Mouse (Mus musculus) thymus, adult 2 months (tissue): ENCODE measurements at regions not wholly inside any gene's neighbourhood (a gene's known extent, or its start where the extent isn't known, plus 50 kb on each side); places are given as distances from the start of the nearest gene placed in this dataset.

Experiments used
- DNase-seq: peaks from one replicate; pipeline ENCODE4 v3.0.0; 2021
- H3K27ac ChIP-seq: fragments of 200-500 bp; 2 replicates; pipeline ENCODE4 v1.5.1; 2012; ENCODE audit warnings: low read length, control low read depth; ENCODE audit not compliant: control insufficient read depth, insufficient read depth
- H3K27me3 ChIP-seq: fragments of 200-500 bp; 2 replicates; pipeline ENCODE4 v1.6.1; 2012; ENCODE audit warnings: mild to moderate bottlenecking, low read length, moderate library complexity, mixed read lengths; ENCODE audit not compliant: control insufficient read depth, insufficient read depth
- H3K36me3 ChIP-seq: fragments of 200-500 bp; 2 replicates; pipeline ENCODE4 v1.6.1; 2012; ENCODE audit warnings: mild to moderate bottlenecking, low read length, moderate library complexity; ENCODE audit not compliant: control insufficient read depth, insufficient read depth
- H3K4me1 ChIP-seq: fragments of 200-500 bp; replicated peaks from 2 replicates; pipeline ENCODE4 v1.6.1; 2012; ENCODE audit warnings: low read length; ENCODE audit not compliant: control insufficient read depth, insufficient read depth
- H3K4me3 ChIP-seq: fragments of 200-500 bp; 2 replicates; pipeline ENCODE4 v1.5.1; 2012; ENCODE audit warnings: mild to moderate bottlenecking, low read length, control low read depth, moderate library complexity; ENCODE audit not compliant: control insufficient read depth, insufficient read depth
- CTCF ChIP-seq: fragments of 200-500 bp; IDR thresholded peaks from 2 replicates; pipeline ENCODE4 v1.5.1; 2012; ENCODE audit warnings: mild to moderate bottlenecking, control low read depth, low read length, moderate library complexity, borderline replicate concordance; ENCODE audit not compliant: control insufficient read depth, poor library complexity, insufficient read depth; ENCODE audit errors: extremely low read depth
- POLR2A ChIP-seq: fragments of 200-500 bp; IDR thresholded peaks from 2 replicates; pipeline ENCODE4 v1.6.1; 2012; ENCODE audit warnings: mild to moderate bottlenecking, low read length, control low read depth, moderate library complexity; ENCODE audit not compliant: control insufficient read depth, poor library complexity, insufficient read depth; ENCODE audit errors: extremely low read depth
- WGBS: fragments of 180-500 bp; shearing (Covaris S2); methylation state at CpG from one replicate; pipeline ENCODE4 v1.1.7; 2018; 5-methylcytosine and 5-hydroxymethylcytosine counted together

GRCm38 (mm10) chr3:21639576-21639975 is 436.9 kb upstream of the Tbl1xr1 start:
- Histone ChIP-seq H3K4me1 (peaks cover 9% of the 10 kb centered on the region), H3K27me3 (no peaks in the 10 kb centered on the region), H3K27ac (peak overlapping the region; percentile 47; the same call in 1 of the 2 replicates), H3K4me3 (no peak overlapping the region), H3K36me3 (no peaks in the 10 kb centered on the region)
- TF ChIP-seq POLR2A (no peak), CTCF (no peak)
- 4% methylated on average over 5 of the region's 5 CpGs for WGBS
- DNase-seq, result peak; percentile 26

GRCm38 (mm10) chr3:21644086-21644485 is 432.4 kb upstream of the Tbl1xr1 start:
- 52% methylated on average over 2 of the region's 2 CpGs for WGBS
- DNase-seq, result no peak
- Histone ChIP-seq H3K4me3 (no peak overlapping the region), H3K27ac (no peak overlapping the region), H3K4me1 (peaks cover 5% of the 10 kb centered on the region), H3K27me3 (no peaks in the 10 kb centered on the region), H3K36me3 (no peaks in the 10 kb centered on the region)
- no peak for TF ChIP-seq POLR2A
- TF ChIP-seq CTCF, result no peak

- DNase-seq, result no peak
- WGBS, result 79% methylated on average over 1 of the region's 1 CpGs
- H3K4me1 ChIP-seq, result no peaks in the 10 kb centered on the region
- TF ChIP-seq POLR2A (no peak), CTCF (no peak)
- H3K27ac ChIP-seq, result no peak overlapping the region
- H3K27me3 ChIP-seq, result no peaks in the 10 kb centered on the region
- no peak overlapping the region for H3K4me3 ChIP-seq
- no peaks in the 10 kb centered on the region for H3K36me3 ChIP-seq
Observed at GRCm38 (mm10) chr3:21645268-21645667, 431.2 kb upstream of the Tbl1xr1 start.

- no peaks in the 10 kb centered on the region for H3K4me1 ChIP-seq
- H3K27ac ChIP-seq, result no peak overlapping the region
- 84% methylated on average over 8 of the region's 8 CpGs for WGBS
- TF ChIP-seq POLR2A (no peak), CTCF (no peak)
- no peaks in the 10 kb centered on the region for H3K36me3 ChIP-seq
- no peak for DNase-seq
- no peak overlapping the region for H3K4me3 ChIP-seq
- no peaks in the 10 kb centered on the region for H3K27me3 ChIP-seq
Observed at GRCm38 (mm10) chr3:21649885-21650469, 426.5 kb upstream of the Tbl1xr1 start.

GRCm38 (mm10) chr3:21655301-21655700 is 421.2 kb upstream of the Tbl1xr1 start:
- Histone ChIP-seq H3K27me3 (no peaks in the 10 kb centered on the region), H3K4me1 (no peaks in the 10 kb centered on the region), H3K4me3 (no peak overlapping the region), H3K27ac (no peak overlapping the region), H3K36me3 (no peaks in the 10 kb centered on the region)
- DNase-seq, result no peak
- WGBS, result 99% methylated on average over 2 of the region's 2 CpGs
- no peak for TF ChIP-seq POLR2A

GRCm38 (mm10) chr3:21667349-21668143 is 408.9 kb upstream of the Tbl1xr1 start:
- no peak for DNase-seq
- Histone ChIP-seq H3K27ac (no peak overlapping the region), H3K36me3 (no peaks in the 10 kb centered on the region), H3K27me3 (no peaks in the 10 kb centered on the region), H3K4me1 (no peaks in the 10 kb centered on the region), H3K4me3 (no peak overlapping the region)
- TF ChIP-seq POLR2A (no peak), CTCF (no peak)
- WGBS, result 82% methylated on average over 5 of the region's 5 CpGs

- no peak for TF ChIP-seq CTCF
- no peak for TF ChIP-seq POLR2A
- H3K27me3 ChIP-seq, result no peaks in the 10 kb centered on the region
- no peaks in the 10 kb centered on the region for H3K36me3 ChIP-seq
- H3K4me3 ChIP-seq, result no peak overlapping the region
- no peaks in the 10 kb centered on the region for H3K4me1 ChIP-seq
- DNase-seq, result no peak
- WGBS, result 91% methylated on average over 2 of the region's 2 CpGs
- H3K27ac ChIP-seq, result no peak overlapping the region
Observed at GRCm38 (mm10) chr3:21671885-21672284, 404.6 kb upstream of the Tbl1xr1 start.

- no peak for TF ChIP-seq POLR2A
- no peak for TF ChIP-seq CTCF
- no peak for DNase-seq
- Histone ChIP-seq H3K36me3 (no peaks in the 10 kb centered on the region), H3K27me3 (no peaks in the 10 kb centered on the region), H3K4me1 (no peaks in the 10 kb centered on the region), H3K4me3 (no peak overlapping the region), H3K27ac (no peak overlapping the region)
- WGBS, result 89% methylated on average over 2 of the region's 2 CpGs
Observed at GRCm38 (mm10) chr3:21672492-21672891, 404.0 kb upstream of the Tbl1xr1 start.
